Mouse (Mus musculus): Measurements from ENCODE around the gene Ncln.

DNA sequence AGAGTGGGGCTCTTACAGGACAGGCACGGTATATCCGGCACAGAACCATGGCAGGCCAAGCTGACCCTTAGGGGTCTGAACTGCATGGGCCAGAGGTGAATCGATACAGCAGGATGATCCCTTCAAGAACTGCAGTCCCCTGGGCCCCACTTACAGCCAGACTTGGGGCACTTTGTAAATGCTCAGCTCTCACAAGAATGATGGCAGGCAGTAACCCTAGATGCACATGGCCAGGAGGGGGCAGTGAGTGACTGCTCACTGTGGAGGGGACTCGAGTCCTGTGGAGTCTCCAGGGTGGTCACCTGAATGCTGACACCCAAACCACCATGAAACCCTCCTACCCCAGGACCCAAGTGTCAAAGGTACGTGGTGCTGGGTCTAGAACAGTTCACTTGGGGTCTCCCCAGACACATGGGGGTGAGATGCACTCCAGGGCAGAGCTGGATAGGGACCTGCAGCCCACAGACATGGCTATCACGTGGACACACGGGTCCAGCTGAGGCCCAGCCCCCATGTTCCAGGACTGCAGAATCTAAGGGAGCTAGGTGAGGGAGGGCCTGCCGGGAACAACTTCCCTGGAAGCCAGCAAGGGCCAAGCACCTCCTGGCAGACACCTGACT lies 2.5 kb downstream of the Ncln start:
- TF ChIP-seq CTCF (IDR thresholded peaks at IDR 0.05; ENCODE audit: control insufficient read depth, insufficient read depth, insufficient read length) (no peak), USF1 (IDR thresholded peaks at IDR 0.05; ENCODE audit: low read depth) (no peak), CEBPB (IDR thresholded peaks at IDR 0.05; ENCODE audit: low read depth) (no peak), MAX (IDR thresholded peaks at IDR 0.05) (no peak)
